Mouse (Mus musculus): ENCODE results near the gene Wnk2. TPM values are rescaled to one million over a fixed set of nuclear protein-coding genes. Genes with fewer than 3 reads are reported as not detected.
"Not testable (repeated sequence)": the region's sequence is repeated elsewhere in the genome, so short reads cannot be mapped to it uniquely, and the experiment has no call there.

The Wnk2 gene
- polyA plus RNA-seq, 1 experiment from 2014 or later, result 21.9 TPM

DNA sequence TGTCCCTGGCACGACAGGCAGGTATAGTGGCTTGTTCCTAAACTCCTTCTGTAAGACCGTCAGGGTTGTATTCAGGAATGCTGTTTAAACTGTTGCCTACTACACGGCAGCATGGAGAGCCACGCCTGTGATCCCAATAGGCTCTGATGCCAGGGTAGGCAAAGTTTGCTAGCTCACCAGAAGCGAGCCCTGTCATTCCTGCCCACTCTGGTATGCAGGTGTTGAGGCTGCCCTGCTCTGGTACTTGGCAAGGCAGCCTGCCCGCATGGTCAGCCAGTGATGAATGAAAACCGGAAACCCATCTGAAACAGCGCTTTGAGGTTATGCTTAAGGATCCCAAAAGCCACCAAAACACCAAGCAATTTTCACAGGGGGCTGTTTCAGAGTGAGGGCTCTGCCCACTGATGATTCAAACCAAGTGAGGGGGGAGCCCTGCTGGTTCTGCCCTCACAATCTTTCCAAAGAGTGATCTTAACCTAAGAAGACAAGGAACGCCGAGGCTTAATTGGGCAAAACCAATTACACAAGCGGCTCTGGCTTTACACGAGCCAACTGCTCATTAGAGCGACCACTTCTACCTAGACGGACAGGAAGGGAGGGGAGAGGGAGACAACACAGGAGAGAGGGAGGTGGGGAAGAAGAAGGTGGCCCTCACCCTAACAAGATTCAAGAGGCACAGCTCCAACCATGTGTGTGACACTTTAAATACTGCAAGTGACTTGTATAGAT lies 65.5 kb downstream of the Wnk2 start:
- peaks cover 42% of the 10 kb centered on the region for H3K36me3 ChIP-seq
- no peak overlapping the region for H3K9ac ChIP-seq (replicated peaks)
- peak overlapping the region; percentile 5; the same call in 1 of the 2 replicates for H3K27ac ChIP-seq (replicated peaks)
- no peaks in the 10 kb centered on the region for H3K27me3 ChIP-seq
- no peak overlapping the region for H3K4me3 ChIP-seq
- H3K4me1 ChIP-seq, result peaks cover 11% of the 10 kb centered on the region
- peak; percentile 46 for ATAC-seq (replicated peaks)
- H3K9me3 ChIP-seq, result no peaks in the 10 kb centered on the region
- no peak overlapping the region for H3K4me2 ChIP-seq (replicated peaks)
- WGBS, result 35% methylated on average over 14 of the region's 14 CpGs

GRCm38 (mm10) chr13:49076196-49076595 lies 71.6 kb downstream of the Wnk2 start:
- ATAC-seq (replicated peaks), result no peak
- H3K36me3 ChIP-seq, result peaks cover 55% of the 10 kb centered on the region

DNA sequence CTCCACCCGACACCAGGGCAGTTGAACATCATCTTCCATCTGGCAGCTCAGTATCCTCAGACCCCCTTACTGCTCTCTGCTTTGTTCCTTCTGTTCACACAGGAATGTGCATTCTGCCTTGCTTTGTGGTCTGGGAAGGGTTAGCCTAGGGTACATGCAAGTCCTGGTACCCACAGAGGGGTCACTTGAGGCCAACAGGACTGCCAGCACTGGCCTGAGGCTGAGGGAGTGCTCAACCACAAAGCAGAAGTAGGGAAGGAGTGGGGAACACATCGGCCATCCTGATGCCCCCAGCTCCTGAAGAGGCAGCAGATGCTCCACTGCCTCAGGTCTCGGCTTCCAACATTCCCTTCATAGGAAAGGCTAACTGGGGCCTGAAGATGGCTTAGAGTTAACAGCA lies 72.4 kb downstream of the Wnk2 start:
- H3K4me1 ChIP-seq, result no peaks in the 10 kb centered on the region
- no peak for ATAC-seq (replicated peaks)
- no peak overlapping the region for H3K4me3 ChIP-seq
- no peak overlapping the region for H3K4me2 ChIP-seq (replicated peaks)
- H3K36me3 ChIP-seq, result peaks cover 57% of the 10 kb centered on the region
- WGBS, result 85% methylated on average over 3 of the region's 3 CpGs
- H3K9me3 ChIP-seq, result no peaks in the 10 kb centered on the region
- H3K27me3 ChIP-seq, result no peaks in the 10 kb centered on the region
- no peak overlapping the region for H3K27ac ChIP-seq (replicated peaks)
- H3K9ac ChIP-seq (replicated peaks), result no peak overlapping the region

More at GRCm38 (mm10) chr13:49076196-49076595, 71.6 kb downstream of the Wnk2 start:
- Histone ChIP-seq H3K4me1 (no peaks in the 10 kb centered on the region), H3K27ac (replicated peaks) (no peak overlapping the region), H3K4me3 (no peak overlapping the region), H3K9ac (replicated peaks) (no peak overlapping the region), H3K9me3 (no peaks in the 10 kb centered on the region), H3K4me2 (replicated peaks) (no peak overlapping the region), H3K27me3 (no peaks in the 10 kb centered on the region)
- 93% methylated on average over 11 of the region's 11 CpGs for WGBS

- peaks cover 70% of the 10 kb centered on the region for H3K36me3 ChIP-seq
- H3K27ac ChIP-seq (replicated peaks), result no peak overlapping the region
- no peak overlapping the region for H3K4me2 ChIP-seq (replicated peaks)
- H3K4me3 ChIP-seq, result no peak overlapping the region
- no peak for ATAC-seq (replicated peaks)
- H3K9me3 ChIP-seq, result no peaks in the 10 kb centered on the region
- H3K4me1 ChIP-seq, result no peaks in the 10 kb centered on the region
- 80% methylated on average over 6 of the region's 6 CpGs for WGBS
- no peak overlapping the region for H3K9ac ChIP-seq (replicated peaks)
- no peaks in the 10 kb centered on the region for H3K27me3 ChIP-seq
Measured at GRCm38 (mm10) chr13:49073295-49073694, 74.5 kb downstream of the Wnk2 start.

DNA sequence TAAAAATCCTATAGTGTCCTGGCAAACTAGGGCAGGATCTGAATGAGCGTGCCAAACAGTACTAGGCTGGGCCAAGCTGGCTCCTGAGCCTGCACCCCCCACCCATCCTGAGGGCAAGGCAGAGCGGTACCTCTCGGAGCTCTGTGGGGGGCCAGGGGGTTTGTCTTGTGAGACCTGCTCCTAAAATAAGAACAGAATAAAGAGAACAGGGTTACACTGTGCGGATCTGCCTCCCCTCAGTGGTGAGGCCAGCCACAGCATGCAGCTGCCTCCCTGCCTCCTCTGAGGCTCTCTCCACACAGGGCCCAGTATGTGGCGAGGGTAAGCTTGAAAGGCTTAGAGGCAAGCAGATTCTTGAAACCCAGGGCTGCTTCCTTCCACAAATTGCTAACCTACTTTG lies 76.0 kb downstream of the Wnk2 start:
- WGBS, result 75% methylated on average over 5 of the region's 5 CpGs
- Histone ChIP-seq H3K4me1 (no peaks in the 10 kb centered on the region), H3K4me2 (replicated peaks) (no peak overlapping the region), H3K27me3 (no peaks in the 10 kb centered on the region), H3K36me3 (peaks cover 72% of the 10 kb centered on the region), H3K9ac (replicated peaks) (no peak overlapping the region), H3K4me3 (no peak overlapping the region), H3K27ac (replicated peaks) (no peak overlapping the region), H3K9me3 (no peaks in the 10 kb centered on the region)
- ATAC-seq (replicated peaks), result no peak

GRCm38 (mm10) chr13:49069979-49070378 lies 77.8 kb downstream of the Wnk2 start:
- Histone ChIP-seq H3K36me3 (peaks cover 63% of the 10 kb centered on the region), H3K27me3 (no peaks in the 10 kb centered on the region), H3K4me1 (no peaks in the 10 kb centered on the region), H3K4me2 (replicated peaks) (no peak overlapping the region), H3K9me3 (no peaks in the 10 kb centered on the region), H3K27ac (replicated peaks) (no peak overlapping the region), H3K4me3 (no peak overlapping the region), H3K9ac (replicated peaks) (no peak overlapping the region)
- no peak for ATAC-seq (replicated peaks)
- WGBS, result 84% methylated on average over 6 of the region's 6 CpGs

DNA sequence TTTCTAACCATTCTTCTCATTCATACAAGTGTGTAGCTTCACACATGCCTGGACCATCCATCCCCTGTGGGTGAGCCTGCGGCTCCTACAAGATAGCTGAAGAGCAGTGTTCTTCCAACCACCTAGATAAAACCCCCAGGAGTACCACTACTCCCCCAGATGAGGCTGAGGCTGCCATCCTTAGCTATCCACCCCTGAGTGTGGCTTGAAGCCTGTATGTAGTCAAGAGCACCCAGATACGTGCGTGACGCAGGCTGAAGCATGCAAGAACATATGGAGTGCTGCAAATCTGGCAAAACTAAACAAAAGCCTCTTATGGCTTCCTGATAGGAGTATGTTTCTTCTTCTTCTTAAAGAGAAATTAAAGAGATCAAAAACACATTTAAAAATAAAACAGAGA lies 78.4 kb downstream of the Wnk2 start:
- 82% methylated on average over 4 of the region's 4 CpGs for WGBS
- no peak overlapping the region for H3K9ac ChIP-seq (replicated peaks)
- H3K4me2 ChIP-seq (replicated peaks), result no peak overlapping the region
- H3K27ac ChIP-seq (replicated peaks), result no peak overlapping the region
- no peak for ATAC-seq (replicated peaks)
- H3K4me3 ChIP-seq, result no peak overlapping the region
- peaks cover 61% of the 10 kb centered on the region for H3K36me3 ChIP-seq
- no peaks in the 10 kb centered on the region for H3K4me1 ChIP-seq
- no peaks in the 10 kb centered on the region for H3K9me3 ChIP-seq
- no peaks in the 10 kb centered on the region for H3K27me3 ChIP-seq

DNA sequence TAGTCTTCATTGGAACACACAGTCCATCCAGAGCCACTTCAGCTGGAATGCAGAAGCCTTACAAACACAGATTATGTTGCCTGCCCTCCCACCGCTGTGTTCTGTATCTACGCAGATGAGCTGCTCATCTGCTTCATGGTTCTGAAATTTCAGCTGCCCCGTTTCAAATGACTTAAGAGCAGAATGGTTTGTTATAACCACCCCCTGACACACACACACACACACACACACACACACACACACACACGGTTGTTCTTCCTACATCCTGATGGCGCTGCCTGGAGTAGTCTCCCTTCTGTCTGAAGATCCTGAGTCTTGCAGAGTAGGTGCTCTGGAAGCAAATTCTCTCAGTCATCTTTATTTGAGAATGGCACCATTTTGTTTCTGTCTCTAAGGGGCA lies 83.6 kb downstream of the Wnk2 start:
- H3K9me3 ChIP-seq, result no peaks in the 10 kb centered on the region
- H3K4me3 ChIP-seq, result no peak overlapping the region
- H3K27ac ChIP-seq (replicated peaks), result no peak overlapping the region
- ATAC-seq (replicated peaks), result no peak
- WGBS, result 91% methylated on average over 5 of the region's 5 CpGs
- no peaks in the 10 kb centered on the region for H3K4me1 ChIP-seq
- H3K36me3 ChIP-seq, result peaks cover 66% of the 10 kb centered on the region
- no peak overlapping the region for H3K9ac ChIP-seq (replicated peaks)
- H3K27me3 ChIP-seq, result no peaks in the 10 kb centered on the region
- no peak overlapping the region for H3K4me2 ChIP-seq (replicated peaks)

- Histone ChIP-seq H3K4me3 (no peak overlapping the region), H3K27ac (replicated peaks) (no peak overlapping the region), H3K27me3 (no peaks in the 10 kb centered on the region), H3K9ac (replicated peaks) (no peak overlapping the region), H3K36me3 (peaks cover 68% of the 10 kb centered on the region), H3K4me2 (replicated peaks) (no peak overlapping the region), H3K9me3 (no peaks in the 10 kb centered on the region), H3K4me1 (no peaks in the 10 kb centered on the region)
- WGBS, result 91% methylated on average over 7 of the region's 7 CpGs
- ATAC-seq (replicated peaks), result no peak
Measured at GRCm38 (mm10) chr13:49060456-49060855, 87.4 kb downstream of the Wnk2 start.

DNA sequence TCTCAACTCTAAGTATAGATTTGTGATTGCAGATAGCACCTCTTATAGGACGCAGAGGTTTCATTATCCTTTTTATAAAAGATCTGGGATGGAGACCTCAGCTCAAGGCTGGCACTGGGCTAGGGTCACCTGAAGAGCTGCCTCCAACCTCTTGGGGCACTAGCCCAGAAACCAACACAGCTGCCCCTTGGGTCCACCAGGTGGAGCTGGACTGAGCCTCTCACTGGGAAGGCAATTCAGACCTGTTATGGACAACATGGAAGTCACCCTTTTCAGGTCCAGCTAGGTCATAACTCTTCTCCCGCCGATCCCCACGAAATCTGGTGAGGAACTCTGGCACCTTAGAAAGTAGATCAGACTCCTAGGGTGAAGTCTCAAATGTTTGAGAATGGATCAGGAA lies 89.3 kb downstream of the Wnk2 start:
- H3K4me3 ChIP-seq, result no peak overlapping the region
- no peak overlapping the region for H3K4me2 ChIP-seq (replicated peaks)
- H3K27ac ChIP-seq (replicated peaks), result no peak overlapping the region
- no peaks in the 10 kb centered on the region for H3K9me3 ChIP-seq
- H3K27me3 ChIP-seq, result no peaks in the 10 kb centered on the region
- no peak overlapping the region for H3K9ac ChIP-seq (replicated peaks)
- ATAC-seq (replicated peaks), result no peak
- WGBS, result 86% methylated on average over 4 of the region's 4 CpGs
- no peaks in the 10 kb centered on the region for H3K4me1 ChIP-seq
- H3K36me3 ChIP-seq, result peaks cover 69% of the 10 kb centered on the region

DNA sequence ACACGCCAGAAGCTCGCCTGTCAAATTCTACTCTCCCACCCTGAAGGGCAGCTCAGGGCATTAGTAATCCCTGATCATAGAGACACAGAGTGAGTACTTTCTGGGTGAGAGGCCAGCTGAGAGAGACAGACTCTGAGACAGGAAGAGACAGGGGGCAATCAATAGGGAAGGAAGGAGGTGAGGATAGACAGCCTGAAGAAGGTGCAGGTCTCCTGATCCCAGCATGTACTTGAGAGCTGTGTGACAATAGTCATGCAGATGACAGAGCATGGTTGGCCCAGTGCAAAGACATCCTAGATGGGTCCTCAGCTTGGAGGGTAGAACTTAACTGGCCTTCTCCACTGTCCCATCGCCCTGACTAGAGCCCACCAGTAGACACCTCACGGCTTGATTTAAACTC lies 91.5 kb downstream of the Wnk2 start:
- Histone ChIP-seq H3K4me3 (no peak overlapping the region), H3K4me1 (no peaks in the 10 kb centered on the region), H3K9ac (replicated peaks) (no peak overlapping the region), H3K36me3 (peaks cover 65% of the 10 kb centered on the region), H3K27me3 (no peaks in the 10 kb centered on the region), H3K27ac (replicated peaks) (no peak overlapping the region), H3K9me3 (no peaks in the 10 kb centered on the region), H3K4me2 (replicated peaks) (no peak overlapping the region)
- ATAC-seq (replicated peaks), result no peak
- WGBS, result 95% methylated on average over 4 of the region's 4 CpGs

GRCm38 (mm10) chr13:49054753-49055152 lies 93.1 kb downstream of the Wnk2 start:
- not testable (repeated sequence) for H3K27me3 ChIP-seq; H3K4me2 ChIP-seq (replicated peaks)

GRCm38 (mm10) chr13:49053333-49053732 lies 94.5 kb downstream of the Wnk2 start:
- Histone ChIP-seq H3K36me3 (peaks cover 54% of the 10 kb centered on the region; the same call in 1 of the 2 replicates), H3K9me3 (no peaks in the 10 kb centered on the region), H3K4me3 (no peak overlapping the region), H3K4me1 (no peaks in the 10 kb centered on the region), H3K27me3 (no peaks in the 10 kb centered on the region), H3K9ac (replicated peaks) (no peak overlapping the region), H3K27ac (replicated peaks) (no peak overlapping the region), H3K4me2 (replicated peaks) (no peak overlapping the region)
- no peak for ATAC-seq (replicated peaks)
- 93% methylated on average over 2 of the region's 2 CpGs for WGBS

More at GRCm38 (mm10) chr13:49054753-49055152, 93.1 kb downstream of the Wnk2 start:
- not testable (repeated sequence) for H3K9ac ChIP-seq (replicated peaks); H3K27ac ChIP-seq (replicated peaks); H3K9me3 ChIP-seq; H3K4me3 ChIP-seq; ATAC-seq (replicated peaks); H3K4me1 ChIP-seq
- peaks cover 61% of the 10 kb centered on the region; the same call in 1 of the 2 replicates for H3K36me3 ChIP-seq

Measured in forebrain, embryonic 15.5 days (tissue).